Mouse (Mus musculus) forebrain, embryonic 14.5 days (tissue): ENCODE results near the gene Sipa1l1. TPM values are rescaled to one million over a fixed set of nuclear protein-coding genes. Genes with fewer than 3 reads are reported as not detected.

Source experiments
- ATAC-seq: fragments of 200-750 bp; cut with Nextera tagmentation; 2 replicates; pipeline ENCODE4 v1.8.0; 2017; ENCODE audit warnings: mild to moderate bottlenecking, moderate library complexity
- DNase-seq: peaks from one replicate; pipeline ENCODE4 v3.0.0-alpha.2; 2015; ENCODE audit warnings: low spot score
- H3K27ac ChIP-seq: fragments of 300-500 bp; sonication (generic); 2 replicates; pipeline ENCODE4 v1.5.1; 2014; ENCODE audit warnings: low read depth, mild to moderate bottlenecking, control low read depth, low read length, moderate library complexity
- H3K27me3 ChIP-seq: fragments of 300-500 bp; sonication (generic); replicated peaks from 2 replicates; pipeline ENCODE4 v1.6.1; 2014; ENCODE audit warnings: low read length, control low read depth, mixed read lengths; ENCODE audit not compliant: control insufficient read depth, insufficient read depth
- H3K36me3 ChIP-seq: fragments of 300-500 bp; sonication (generic); 2 replicates; pipeline ENCODE4 v1.6.1; 2014; ENCODE audit warnings: low read length, control low read depth; ENCODE audit not compliant: control insufficient read depth, insufficient read depth
- H3K4me1 ChIP-seq: fragments of 300-500 bp; sonication (generic); 2 replicates; pipeline ENCODE4 v1.6.1; 2014; ENCODE audit warnings: antibody characterized with exemption, low read length, control low read depth; ENCODE audit not compliant: control insufficient read depth, insufficient read depth
- H3K4me2 ChIP-seq: fragments of 300-500 bp; sonication (generic); 2 replicates; pipeline ENCODE4 v1.6.1; 2014; ENCODE audit warnings: mild to moderate bottlenecking, control low read depth, low read length
- H3K4me3 ChIP-seq: fragments of 300-500 bp; sonication (generic); 2 replicates; pipeline ENCODE4 v1.5.1; 2014; ENCODE audit warnings: low read depth, low read length, control low read depth
- H3K9ac ChIP-seq: fragments of 300-500 bp; sonication (generic); 2 replicates; pipeline ENCODE4 v1.6.1; 2014; ENCODE audit warnings: mild to moderate bottlenecking, low read length, control low read depth, moderate library complexity
- H3K9me3 ChIP-seq: fragments of 300-500 bp; sonication (generic); replicated peaks from 2 replicates; pipeline ENCODE4 v1.6.1; 2016; ENCODE audit warnings: low read length, control low read depth, mixed read lengths; ENCODE audit not compliant: control insufficient read depth
- WGBS: fragments of 180-500 bp; shearing (Covaris S2); extraction: QIAGEN DNeasy Blood & Tissue Kit; methylation state at CpG from one replicate; pipeline ENCODE4 v1.1.7; 2014; 5-methylcytosine and 5-hydroxymethylcytosine counted together
- polyA plus RNA-seq: library from polyadenylated mRNA; unstranded; fragments of >200 nt; fragmentation: Nextera tagmentation; extraction: Ambion mirVana; gene quantifications from 2 replicates; pipeline ENCODE4 v1.2.1, GENCODE M21; 2014

Sipa1l1 gene
- polyA plus RNA-seq, 1 experiment from 2014 or later: 13.5 TPM

DNA sequence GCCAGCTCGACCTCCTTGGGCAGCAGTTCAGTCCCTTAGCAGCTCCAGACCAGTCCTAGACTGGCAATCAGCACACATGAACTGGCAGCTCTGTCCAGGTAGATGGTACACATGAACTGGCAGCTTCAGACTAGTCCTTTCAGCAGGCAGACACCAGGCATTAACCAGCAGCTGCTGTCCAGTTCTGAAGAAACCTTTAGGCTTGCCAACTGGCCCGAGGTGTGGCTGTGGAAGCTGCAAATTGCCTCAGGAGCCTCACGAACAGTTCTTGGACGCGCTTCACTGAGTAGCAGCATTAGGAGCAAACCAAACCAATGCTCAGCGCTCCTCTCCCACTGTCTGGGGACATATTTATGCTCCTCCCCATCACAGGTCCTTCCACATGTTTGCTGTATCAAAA is 128.1 kb downstream of the Sipa1l1 start:
- Histone ChIP-seq H3K36me3 (no peaks in the 10 kb centered on the region), H3K4me2 (no peak overlapping the region), H3K9ac (no peak overlapping the region), H3K27ac (no peak overlapping the region), H3K4me3 (no peak overlapping the region), H3K27me3 (no peaks in the 10 kb centered on the region), H3K9me3 (no peaks in the 10 kb centered on the region), H3K4me1 (no peaks in the 10 kb centered on the region)
- WGBS: 81% methylated on average over 6 of the region's 6 CpGs
- no peak for ATAC-seq
- DNase-seq: no peak

DNA sequence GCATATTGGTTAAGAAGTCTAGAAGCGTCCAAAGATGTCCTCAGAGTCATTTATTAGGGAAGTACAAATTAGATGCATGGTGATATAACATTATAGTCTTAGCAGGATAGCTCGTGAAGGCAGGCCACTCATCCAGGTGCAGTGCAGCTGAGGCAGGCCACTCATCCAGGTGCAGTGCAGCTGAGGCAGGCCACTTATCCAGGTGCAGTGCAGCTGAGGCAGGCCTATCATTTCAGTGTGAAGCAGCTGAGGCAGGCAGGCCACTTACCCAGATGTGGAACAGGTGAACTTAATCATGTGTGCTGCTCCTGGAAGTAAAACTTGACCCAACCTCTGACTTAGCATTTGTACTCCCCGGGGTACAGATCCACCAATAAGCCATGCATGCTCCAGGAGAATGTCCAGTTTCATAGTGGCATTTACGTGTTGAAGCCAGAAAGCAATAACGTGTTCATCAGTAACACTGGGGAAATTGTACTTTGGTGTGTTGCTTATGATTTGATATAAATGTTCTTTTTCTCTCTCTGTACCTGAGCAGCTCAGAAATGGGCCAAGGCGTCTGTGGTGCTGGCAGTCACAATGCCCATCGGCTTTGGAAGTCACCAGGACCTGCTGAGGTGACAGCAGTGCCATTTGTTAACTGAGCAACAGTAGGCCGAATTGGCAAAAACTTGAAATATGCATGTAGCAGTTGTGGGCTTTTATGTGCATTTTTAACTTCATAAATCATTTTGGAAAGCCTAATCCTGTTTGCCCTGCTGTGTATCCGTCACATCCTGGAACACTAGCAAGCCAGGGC is 129.7 kb downstream of the Sipa1l1 start:
- Histone ChIP-seq H3K4me1 (no peaks in the 10 kb centered on the region), H3K27me3 (no peaks in the 10 kb centered on the region), H3K9me3 (no peaks in the 10 kb centered on the region), H3K27ac (no peak overlapping the region), H3K36me3 (no peaks in the 10 kb centered on the region), H3K4me2 (no peak overlapping the region), H3K9ac (no peak overlapping the region), H3K4me3 (no peak overlapping the region)
- ATAC-seq: no peak
- no peak for DNase-seq
- 92% methylated on average over 9 of the region's 9 CpGs for WGBS

DNA sequence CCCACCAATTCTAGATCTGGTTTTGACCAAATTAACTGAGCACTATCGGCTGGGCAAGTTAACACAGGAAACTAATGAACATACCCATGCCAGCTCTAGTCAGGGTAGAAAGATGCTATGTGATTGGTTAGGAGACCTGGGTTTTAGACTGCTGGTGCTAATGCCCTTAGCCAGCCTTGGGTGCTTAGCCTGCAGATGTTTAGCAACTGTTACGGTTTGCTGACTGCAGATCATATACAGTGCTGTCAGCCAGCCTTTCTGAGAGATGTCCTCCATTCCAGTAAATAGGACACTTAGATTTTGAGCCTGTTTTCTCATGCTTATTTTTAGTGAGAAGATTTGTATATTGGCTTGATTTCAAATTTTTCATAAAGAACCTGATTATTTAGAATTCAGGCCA is 135.0 kb downstream of the Sipa1l1 start:
- no peak overlapping the region for H3K4me2 ChIP-seq
- no peaks in the 10 kb centered on the region for H3K4me1 ChIP-seq
- WGBS: 86% methylated on average over 2 of the region's 2 CpGs
- H3K27ac ChIP-seq: no peak overlapping the region
- DNase-seq (peak; percentile 31), ATAC-seq (no peak)
- no peaks in the 10 kb centered on the region for H3K9me3 ChIP-seq
- no peaks in the 10 kb centered on the region for H3K36me3 ChIP-seq
- no peaks in the 10 kb centered on the region for H3K27me3 ChIP-seq
- H3K9ac ChIP-seq: no peak overlapping the region
- H3K4me3 ChIP-seq: no peak overlapping the region

DNA sequence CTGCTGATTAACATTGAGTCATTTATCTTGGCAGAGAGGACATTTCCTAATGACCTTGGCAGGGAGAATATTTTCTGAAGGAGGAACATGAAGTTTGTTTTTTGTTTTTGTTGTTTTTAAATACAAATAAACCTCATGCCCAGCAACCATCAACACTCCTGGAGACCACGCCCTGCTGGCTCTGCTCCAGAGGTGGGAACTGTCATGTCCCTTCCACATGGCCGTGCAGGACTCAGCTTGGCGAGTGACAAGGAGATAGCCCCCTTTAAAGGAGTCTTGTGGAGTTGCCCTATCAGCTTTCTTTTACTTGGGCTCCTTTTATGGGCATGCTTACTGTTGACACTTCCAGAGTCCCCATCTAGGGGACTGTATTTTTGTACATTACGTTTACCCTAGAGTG is 136.9 kb downstream of the Sipa1l1 start:
- H3K27me3 ChIP-seq: no peaks in the 10 kb centered on the region
- H3K36me3 ChIP-seq: no peaks in the 10 kb centered on the region
- no peak for DNase-seq
- no peak overlapping the region for H3K27ac ChIP-seq
- no peaks in the 10 kb centered on the region for H3K9me3 ChIP-seq
- no peak overlapping the region for H3K4me3 ChIP-seq
- no peak for ATAC-seq
- no peaks in the 10 kb centered on the region for H3K4me1 ChIP-seq
- no peak overlapping the region for H3K4me2 ChIP-seq
- no peak overlapping the region for H3K9ac ChIP-seq
- 76% methylated on average over 4 of the region's 4 CpGs for WGBS

DNA sequence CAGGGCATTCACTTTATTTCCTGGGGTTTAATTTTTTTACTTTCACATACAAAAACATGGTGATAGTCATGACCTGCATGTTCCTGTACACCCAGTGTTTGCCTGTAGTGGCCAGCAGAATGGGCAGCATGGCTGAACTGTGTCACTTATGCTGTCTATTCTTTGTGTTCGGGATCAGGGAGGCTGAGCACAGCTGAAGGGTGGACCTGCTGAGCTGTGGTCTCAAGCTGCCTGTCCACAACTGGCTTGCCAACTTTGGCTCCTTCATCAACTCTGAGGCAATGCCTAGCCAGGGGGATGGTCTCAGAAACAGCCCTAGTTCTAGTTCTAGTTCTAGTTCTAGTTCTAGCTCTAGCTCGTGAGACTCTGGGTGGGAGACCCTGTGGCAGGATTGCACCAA is 142.5 kb downstream of the Sipa1l1 start:
- Histone ChIP-seq H3K9ac (no peak overlapping the region), H3K4me3 (no peak overlapping the region), H3K4me2 (no peak overlapping the region), H3K9me3 (no peaks in the 10 kb centered on the region), H3K27ac (peak overlapping the region; percentile 9; the same call in 1 of the 2 replicates), H3K36me3 (no peaks in the 10 kb centered on the region), H3K27me3 (no peaks in the 10 kb centered on the region), H3K4me1 (peaks cover 5% of the 10 kb centered on the region; the same call in 1 of the 2 replicates)
- ATAC-seq: no peak
- no peak for DNase-seq
- 72% methylated on average over 2 of the region's 2 CpGs for WGBS

DNA sequence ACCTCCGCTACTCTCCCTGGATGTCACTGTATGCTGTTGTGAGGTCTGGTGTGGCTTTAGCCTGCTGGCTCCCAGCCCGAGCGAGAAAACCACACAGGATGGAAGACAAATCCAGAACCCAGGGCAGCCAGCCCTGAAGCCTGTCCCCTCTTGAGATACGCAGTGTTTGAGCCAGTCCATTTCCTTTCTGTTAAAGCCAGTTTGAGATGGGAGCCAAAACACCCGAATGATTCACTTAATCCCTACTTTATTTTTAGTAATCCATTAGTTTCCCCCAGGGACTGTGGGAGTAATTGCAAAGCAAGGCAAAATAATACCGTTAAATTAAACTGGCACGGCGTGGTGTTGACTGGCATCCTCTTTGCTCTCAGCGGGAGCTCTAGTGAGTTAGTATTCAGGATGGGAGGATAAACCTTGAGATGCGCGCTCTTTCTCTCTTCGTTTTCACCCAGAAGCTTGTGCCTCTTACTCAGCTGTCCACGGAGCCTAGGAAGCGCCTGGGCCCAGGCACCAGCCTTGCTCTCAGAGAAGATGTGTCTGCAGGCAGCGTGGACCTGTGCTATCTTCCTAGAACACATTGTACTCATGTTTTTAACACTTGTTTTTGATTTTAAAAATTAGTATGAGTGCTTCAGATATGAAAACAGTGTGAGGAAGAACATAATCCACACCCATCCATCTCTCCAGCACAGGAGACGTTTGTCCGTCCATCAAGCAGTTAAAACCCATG is 143.1 kb downstream of the Sipa1l1 start:
- Histone ChIP-seq H3K27ac (peak overlapping the region; percentile 9; the same call in 1 of the 2 replicates), H3K4me1 (peaks cover 5% of the 10 kb centered on the region; the same call in 1 of the 2 replicates), H3K9ac (no peak overlapping the region), H3K27me3 (no peaks in the 10 kb centered on the region), H3K4me3 (no peak overlapping the region), H3K4me2 (no peak overlapping the region), H3K36me3 (no peaks in the 10 kb centered on the region), H3K9me3 (no peaks in the 10 kb centered on the region)
- 47% methylated on average over 17 of the region's 17 CpGs for WGBS
- DNase-seq (peak; percentile 56), ATAC-seq (no peak)

DNA sequence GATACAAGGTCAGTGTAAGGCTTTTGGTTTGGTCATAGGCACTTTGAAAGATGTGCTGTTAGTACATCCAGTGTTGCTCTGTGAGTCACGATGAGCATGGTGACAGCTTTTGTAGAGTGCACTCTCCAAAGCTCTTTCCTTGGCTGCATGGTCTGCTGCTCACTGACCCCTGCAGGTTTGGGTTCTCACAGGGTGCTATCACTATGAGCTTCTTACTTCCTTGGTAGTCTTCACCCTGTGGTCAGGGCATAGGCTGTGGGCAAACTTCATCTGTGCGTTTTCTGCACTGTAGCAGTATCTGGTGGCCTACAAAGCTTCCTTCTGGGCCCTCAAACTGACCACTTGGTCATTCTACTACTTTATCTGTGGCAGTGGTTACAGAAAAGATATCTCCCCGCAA is 144.0 kb downstream of the Sipa1l1 start:
- ATAC-seq (no peak), DNase-seq (no peak)
- Histone ChIP-seq H3K4me1 (peaks cover 5% of the 10 kb centered on the region; the same call in 1 of the 2 replicates), H3K4me2 (no peak overlapping the region), H3K36me3 (no peaks in the 10 kb centered on the region), H3K9ac (no peak overlapping the region), H3K27ac (no peak overlapping the region), H3K9me3 (no peaks in the 10 kb centered on the region), H3K27me3 (no peaks in the 10 kb centered on the region), H3K4me3 (no peak overlapping the region)
- 97% methylated on average over 3 of the region's 3 CpGs for WGBS

DNA sequence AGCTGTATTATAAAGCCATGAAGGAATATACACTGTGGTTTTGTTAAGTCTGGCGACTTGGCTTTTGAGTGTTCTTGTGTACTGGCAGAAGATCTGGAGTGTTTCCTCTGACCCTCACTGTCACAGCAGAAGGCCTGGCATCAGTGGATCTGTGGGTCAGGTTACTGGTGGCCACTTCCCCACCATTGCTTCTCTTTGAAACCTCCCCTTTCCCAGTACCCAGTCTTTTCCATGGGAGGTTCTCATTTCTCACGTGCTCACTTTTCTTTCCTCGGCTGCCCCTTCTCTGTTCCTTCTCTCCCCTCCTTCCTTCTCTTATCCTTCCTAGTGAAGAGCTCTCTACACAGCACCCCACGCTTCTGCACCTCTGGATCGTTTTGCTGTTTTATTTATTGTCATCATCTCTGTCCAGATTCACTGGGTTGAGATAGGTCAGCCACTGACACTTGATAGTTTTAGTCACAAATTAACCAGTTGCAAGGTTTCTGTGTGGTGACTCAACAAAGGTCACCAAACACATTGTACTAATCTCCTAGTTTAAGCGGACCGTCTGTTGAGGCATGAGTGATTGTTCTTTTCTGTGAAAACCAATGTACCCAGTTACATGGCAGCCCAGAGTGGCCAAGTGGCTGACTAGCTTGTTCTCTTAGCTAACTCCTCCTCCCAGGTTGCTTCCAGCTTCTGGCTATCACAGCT is 150.5 kb downstream of the Sipa1l1 start:
- 87% methylated on average over 7 of the region's 7 CpGs for WGBS

More for the DNA sequence above, 150.5 kb downstream of the Sipa1l1 start:
- no peaks in the 10 kb centered on the region for H3K36me3 ChIP-seq
- H3K4me1 ChIP-seq: no peaks in the 10 kb centered on the region
- H3K27ac ChIP-seq: no peak overlapping the region
- H3K9me3 ChIP-seq: no peaks in the 10 kb centered on the region
- no peak overlapping the region for H3K4me2 ChIP-seq
- no peak overlapping the region for H3K9ac ChIP-seq
- DNase-seq (no peak), ATAC-seq (no peak)
- H3K27me3 ChIP-seq: no peaks in the 10 kb centered on the region
- H3K4me3 ChIP-seq: no peak overlapping the region
